Mouse (Mus musculus) myocyte (in vitro differentiated cells): ENCODE data around the gene Sprr2j-ps.

Experiments used
- POLR2A ChIP-seq: IDR thresholded peaks from one replicate; pipeline ENCODE4 v1.6.1; 2011; ENCODE audit warnings: low read depth, mild to moderate bottlenecking, control low read depth, moderate library complexity; ENCODE audit not compliant: insufficient read length
- POLR2AphosphoS2 ChIP-seq: IDR thresholded peaks from one replicate; pipeline ENCODE4 v1.6.1; 2011; ENCODE audit warnings: low read depth, control low read depth; ENCODE audit not compliant: insufficient read length
- TCF12 ChIP-seq: IDR thresholded peaks from one replicate; pipeline ENCODE4 v1.6.1; 2011; ENCODE audit warnings: mild to moderate bottlenecking, control low read depth; ENCODE audit not compliant: poor library complexity, insufficient read depth, severe bottlenecking

DNA sequence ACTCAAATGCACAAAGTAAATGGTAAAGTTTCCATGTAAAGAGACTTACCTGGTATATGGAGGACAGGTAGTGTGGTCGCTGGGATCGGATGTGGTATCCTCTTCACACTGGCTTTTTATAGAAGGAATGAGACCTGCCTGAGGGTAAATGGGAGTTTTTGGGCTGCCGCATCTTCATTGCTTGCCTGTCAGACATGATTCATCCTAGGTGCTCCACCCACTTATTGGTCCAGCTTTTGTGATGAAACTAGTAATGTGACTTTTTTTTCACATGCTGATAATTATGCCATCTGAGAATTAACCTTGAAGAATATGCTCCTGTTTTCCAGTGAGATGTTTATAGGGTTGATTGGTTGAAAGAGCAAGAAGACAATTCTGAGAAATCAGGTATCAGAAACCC, 20.8 kb downstream of the Sprr2j-ps start, which contains the start of gene Sprr1b:
- TF ChIP-seq POLR2AphosphoS2 (no peak), TCF12 (no peak), POLR2A (no peak)
